Mouse (Mus musculus) E14TG2a.4 (cell line): ENCODE results near the gene H2-M9.

Source experiments
- CTCF ChIP-seq: conservative IDR thresholded peaks from 2 replicates; pipeline ENCODE4 v1.5.1; 2014; ENCODE audit warnings: low read length
- POU5F1 ChIP-seq: IDR thresholded peaks from 2 replicates; pipeline ENCODE4 v1.6.1; 2014; ENCODE audit warnings: low read length, borderline replicate concordance

DNA sequence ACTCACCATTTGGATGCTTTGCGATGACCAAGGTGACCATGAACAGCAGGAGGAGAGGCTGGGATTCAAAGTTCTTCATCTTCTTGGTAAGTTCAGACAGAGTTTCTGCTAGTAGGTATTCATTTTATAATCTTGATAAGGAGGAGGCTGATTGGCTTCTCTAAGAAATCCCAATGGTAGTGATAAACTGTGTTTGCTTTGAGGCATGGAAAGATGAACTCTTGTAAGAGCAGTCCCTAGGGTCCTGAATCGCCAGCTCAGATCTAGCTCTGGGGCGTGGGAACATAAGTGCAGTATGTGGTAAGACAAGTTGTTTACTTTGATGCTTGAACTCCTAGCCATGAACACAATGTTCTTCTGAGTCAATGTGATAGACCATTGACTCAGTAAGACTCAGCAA, at the start of gene H2-M9:
- TF ChIP-seq POU5F1 = no peak
- TF ChIP-seq CTCF = no peak
